Mouse (Mus musculus): ENCODE results near the gene Elk4. TPM values are rescaled to one million over a fixed set of nuclear protein-coding genes. Genes with fewer than 3 reads are reported as not detected.

Elk4 gene
- total and polyA plus RNA-seq, 3 experiments = 16.8 to 18.9 (median 17.4) TPM

GRCm38 (mm10) chr1:132014800-132015199, 7.4 kb downstream of the Elk4 start:
- H3K79me2 ChIP-seq (replicated peaks; ENCODE audit: control insufficient read depth, extremely low read depth, insufficient read depth, poor library complexity, severe bottlenecking) = peaks cover 72% of the 10 kb centered on the region
- no peak overlapping the region for H3K27ac ChIP-seq (ENCODE audit: insufficient read depth, low read depth)
- DNase-seq (ENCODE audit: extremely low read depth) = no peak
- in situ Hi-C loops (cut with MboI; ENCODE audit: low pct_ligation_motif_present, low pct_unique_long_range_greater_than_20kb, low sequenced_read_pairs) = no loop called here
- peaks cover 8 to 33% of the 10 kb centered on the region in 2 experiments for H3K4me1 ChIP-seq (ENCODE audit: control insufficient read depth in 1 of 2, insufficient read depth in 2 of 2)
- peaks cover 4% of the 10 kb centered on the region for H3K9me3 ChIP-seq (replicated peaks; ENCODE audit: low read length)
- H3K9ac ChIP-seq (ENCODE audit: insufficient read depth, low read depth) = no peak overlapping the region
- TF ChIP-seq JUND (conservative IDR thresholded peaks at IDR 0.05; ENCODE audit: low read depth, low read length) = no peak
- TF ChIP-seq SIN3A (IDR thresholded peaks at IDR 0.05; ENCODE audit: low read length) = no peak
- TF ChIP-seq CTCF (conservative IDR thresholded peaks at IDR 0.05 in 1 of 2, IDR thresholded peaks at IDR 0.05 in 1 of 2; ENCODE audit: low read depth in 2 of 2, low read length in 2 of 2) = peak; percentile 24 to 31; a peak in 3 of 4 replicates
- no peaks in the 10 kb centered on the region for H3K27me3 ChIP-seq (replicated peaks)
- no peak overlapping the region for H3K4me3 ChIP-seq (replicated peaks in 1 of 3; ENCODE audit: low read depth in 2 of 3, low read length in 2 of 3, poor library complexity in 1 of 3)
- no peak overlapping the region for H3K4me2 ChIP-seq (ENCODE audit: insufficient read depth, low read depth, poor library complexity, severe bottlenecking)
- H3K36me3 ChIP-seq (replicated peaks in 1 of 2; ENCODE audit: control insufficient read depth in 1 of 2, insufficient read depth in 1 of 2, low read length in 1 of 2) = peaks cover 45 to 61% of the 10 kb centered on the region in 2 experiments
- dilution Hi-C loops (cut with MboI; ENCODE audit: extremely low pct_ligation_motif_present, extremely low pct_unique_long_range_greater_than_20kb, low sequenced_read_pairs) = no loop called here

- Histone ChIP-seq H3K4me1 (ENCODE audit: control insufficient read depth in 1 of 2, insufficient read depth in 2 of 2) (peaks cover 8 to 30% of the 10 kb centered on the region in 2 experiments), H3K27me3 (replicated peaks) (no peaks in the 10 kb centered on the region), H3K36me3 (replicated peaks in 1 of 2; ENCODE audit: control insufficient read depth in 1 of 2, insufficient read depth in 1 of 2, low read length in 1 of 2) (peaks cover 59 to 78% of the 10 kb centered on the region in 2 experiments), H3K9me3 (replicated peaks; ENCODE audit: low read length) (peaks cover 4% of the 10 kb centered on the region), H3K4me3 (replicated peaks in 1 of 3; ENCODE audit: low read depth in 2 of 3, low read length in 2 of 3, poor library complexity in 1 of 3) (no peak overlapping the region), H3K27ac (ENCODE audit: insufficient read depth, low read depth) (no peak overlapping the region), H3K9ac (ENCODE audit: insufficient read depth, low read depth) (no peak overlapping the region), H3K79me2 (replicated peaks; ENCODE audit: control insufficient read depth, extremely low read depth, insufficient read depth, poor library complexity, severe bottlenecking) (peaks cover 67% of the 10 kb centered on the region), H3K4me2 (ENCODE audit: insufficient read depth, low read depth, poor library complexity, severe bottlenecking) (no peak overlapping the region)
- TF ChIP-seq MYC (IDR thresholded peaks at IDR 0.05; ENCODE audit: low read depth, low read length) (no peak), PAX5 (IDR thresholded peaks at IDR 0.05; ENCODE audit: low read length) (no peak), JUND (conservative IDR thresholded peaks at IDR 0.05; ENCODE audit: low read depth, low read length) (no peak), BHLHE40 (IDR thresholded peaks at IDR 0.05; ENCODE audit: low read depth, low read length) (no peak), CHD1 (IDR thresholded peaks at IDR 0.05; ENCODE audit: low read depth, low read length) (no peak), SIN3A (IDR thresholded peaks at IDR 0.05; ENCODE audit: low read length) (no peak), POLR2AphosphoS2 (IDR thresholded peaks at IDR 0.05; ENCODE audit: low read depth, low read length) (no peak), JUN (IDR thresholded peaks at IDR 0.05; ENCODE audit: insufficient read depth, low read depth, low read length) (no peak), POLR2A (IDR thresholded peaks at IDR 0.05; ENCODE audit: low read depth, low read length) (no peak), MAX (IDR thresholded peaks at IDR 0.05; ENCODE audit: low read length) (no peak), USF2 (conservative IDR thresholded peaks at IDR 0.05; ENCODE audit: low read depth, low read length) (no peak), RCOR1 (conservative IDR thresholded peaks at IDR 0.05; ENCODE audit: low read depth, low read length) (no peak), NELFE (IDR thresholded peaks at IDR 0.05; ENCODE audit: low read depth, low read length) (no peak), ZC3H11A (IDR thresholded peaks at IDR 0.05; ENCODE audit: low read depth, low read length) (no peak), ETS1 (conservative IDR thresholded peaks at IDR 0.05; ENCODE audit: low read depth, low read length) (no peak), EP300 (IDR thresholded peaks at IDR 0.05; ENCODE audit: low read length) (no peak), ZMIZ1 (IDR thresholded peaks at IDR 0.05; ENCODE audit: low read depth, low read length) (no peak), RAD21 (IDR thresholded peaks at IDR 0.05; ENCODE audit: low read depth, low read length) (no peak), TCF12 (IDR thresholded peaks at IDR 0.05; ENCODE audit: low read depth, low read length) (no peak), ELF1 (IDR thresholded peaks at IDR 0.05; ENCODE audit: low read depth, low read length) (no peak)
- dilution Hi-C loops (cut with MboI; ENCODE audit: extremely low pct_ligation_motif_present, extremely low pct_unique_long_range_greater_than_20kb, low sequenced_read_pairs) (no loop called here), in situ Hi-C loops (cut with MboI; ENCODE audit: low pct_ligation_motif_present, low pct_unique_long_range_greater_than_20kb, low sequenced_read_pairs) (no loop called here)
- no peak for DNase-seq (ENCODE audit: extremely low read depth)
These were observed 9.3 kb downstream of the Elk4 start for GRCm38 (mm10) chr1:132016691-132017090.
